Mouse (Mus musculus): Measurements from ENCODE around the gene Rhoh. TPM values are rescaled to one million over a fixed set of nuclear protein-coding genes. Genes with fewer than 3 reads are reported as not detected.
A peak's percentile ranks its signal among the peaks of the same experiment; 100 is the strongest.

The Rhoh gene
- total RNA-seq, 2 experiments from 2014 or later: 0.86 to 0.92 TPM

DNA sequence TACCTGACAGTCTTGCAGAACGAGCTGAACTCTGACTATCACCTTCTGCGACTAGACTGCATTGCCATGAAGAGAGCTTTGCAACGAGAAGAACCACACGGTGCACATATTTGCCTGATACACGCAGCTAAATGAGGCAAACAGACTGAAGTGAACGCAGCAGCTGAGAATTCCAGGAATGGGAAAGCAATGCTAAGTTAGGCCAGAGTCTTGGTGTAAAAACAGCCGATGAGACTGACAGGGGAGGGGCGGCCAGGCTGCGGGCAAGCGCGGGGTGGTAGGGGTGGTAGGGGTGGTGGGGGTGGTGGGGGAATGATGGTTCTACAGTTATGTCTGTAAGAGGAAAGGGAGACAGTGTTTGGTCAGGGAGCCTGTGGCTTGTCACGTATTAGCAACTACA, 2.1 kb upstream of the Rhoh start:
- intact Hi-C loops (cut with DNase I): no loop called here
- peak in 1 of 2 experiments; percentile 48 for DNase-seq

DNA sequence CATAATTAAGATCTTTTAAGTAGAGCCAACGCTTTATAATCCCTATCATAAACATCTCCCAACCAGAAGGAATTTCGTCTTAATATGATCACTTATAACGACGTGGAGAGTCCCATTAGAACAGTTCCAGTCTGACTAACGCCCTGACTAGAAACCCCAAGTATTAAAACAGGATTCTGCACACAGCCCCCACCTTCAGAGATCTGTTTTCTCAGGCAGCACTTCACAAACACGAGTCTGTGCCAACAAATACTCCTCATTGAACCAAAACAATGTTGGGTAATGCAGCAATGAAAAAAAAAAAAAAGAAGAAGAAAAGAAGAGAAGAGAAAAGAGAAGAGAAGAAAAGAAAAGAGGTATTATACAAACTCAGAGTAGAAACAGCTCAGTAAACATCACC, 1.6 kb upstream of the Rhoh start:
- intact Hi-C loops (cut with DNase I): no loop called here
- DNase-seq: no peak

GRCm38 (mm10) chr5:65860281-65861000, 572 bp upstream of the Rhoh start:
- intact Hi-C loops (cut with DNase I): no loop called here
- peak in 1 of 2 experiments; percentile 32 for DNase-seq

DNA sequence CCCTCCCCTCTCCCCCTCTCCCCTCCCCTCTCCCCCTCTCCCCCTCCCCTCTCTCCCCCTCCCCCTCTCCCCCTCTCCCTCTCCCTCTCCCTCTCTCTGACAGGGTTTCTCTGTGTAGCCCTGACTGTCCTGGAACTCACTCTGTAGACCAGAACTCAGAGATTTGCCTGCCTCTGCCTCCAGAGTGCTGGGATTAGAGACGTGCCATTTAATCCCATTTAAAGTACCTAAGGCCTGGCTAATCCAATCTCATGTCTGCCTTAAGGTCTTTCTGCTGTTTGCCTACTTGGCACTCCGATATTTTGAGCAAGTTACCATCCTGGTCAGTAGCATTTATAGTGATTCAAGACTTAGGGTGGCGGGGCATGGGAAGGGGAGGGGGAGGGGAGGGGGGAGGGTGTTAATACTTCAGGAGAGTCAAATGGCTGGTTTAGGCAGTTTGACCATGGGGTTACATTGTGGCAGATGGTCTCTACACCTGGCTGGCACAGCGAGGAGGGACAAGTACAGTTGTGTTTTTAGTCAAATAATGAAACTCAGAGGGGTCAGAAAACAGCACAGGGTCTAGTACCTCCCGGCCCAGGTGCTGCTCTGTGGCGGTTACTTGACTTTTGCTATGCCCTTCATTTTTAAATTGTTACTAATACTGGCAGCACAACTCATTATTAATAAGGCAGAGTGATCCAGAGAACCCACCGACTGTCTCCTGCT, 1.4 kb downstream of the Rhoh start:
- intact Hi-C loops (cut with DNase I): no loop called here
- no peak for DNase-seq

GRCm38 (mm10) chr5:65863349-65863749, 2.3 kb downstream of the Rhoh start:
- intact Hi-C loops (cut with DNase I): no loop called here
- DNase-seq: peak in 1 of 2 experiments; percentile 45

DNA sequence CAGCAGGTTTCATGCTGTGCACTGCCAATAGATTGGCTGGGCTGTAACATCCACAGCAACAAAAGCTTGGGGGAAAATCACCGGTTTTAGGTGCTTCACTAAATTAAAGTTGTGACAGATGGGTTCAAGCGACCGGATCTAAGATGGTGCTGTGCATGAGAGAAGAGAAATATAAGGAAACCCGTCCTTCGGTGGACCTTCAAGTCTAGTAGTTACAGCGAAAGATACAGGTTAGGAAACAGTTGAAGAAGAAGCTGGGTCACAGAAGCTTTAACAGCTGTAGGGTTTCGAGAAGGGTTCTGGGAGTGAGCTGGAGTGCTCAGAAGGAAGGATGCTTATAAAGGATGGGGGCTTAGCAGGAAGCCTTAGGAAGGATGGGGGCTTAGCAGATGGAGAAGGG, 3.5 kb downstream of the Rhoh start:
- no peak for DNase-seq
- intact Hi-C loops (cut with DNase I): no loop called here

DNA sequence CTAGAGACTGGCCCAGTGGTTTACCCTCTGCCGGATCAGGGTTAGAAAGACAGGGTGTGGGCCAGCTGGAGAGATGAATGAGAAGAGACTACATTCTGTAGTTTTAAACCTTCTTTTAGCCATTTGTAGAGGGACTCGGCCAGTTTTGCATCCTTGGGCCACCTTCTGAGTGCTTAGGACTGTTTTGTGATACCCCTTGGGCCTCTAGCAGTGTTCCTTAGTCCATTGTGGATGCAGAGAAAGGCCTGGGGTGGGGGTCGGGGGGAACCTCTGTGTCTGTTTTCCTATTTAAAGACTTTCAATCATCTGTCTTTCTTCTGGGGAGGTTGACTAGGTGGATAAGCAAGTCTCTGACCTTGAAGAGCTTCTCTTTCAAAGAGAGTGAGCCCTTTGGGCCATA, 3.9 kb downstream of the Rhoh start:
- intact Hi-C loops (cut with DNase I): no loop called here
- DNase-seq: no peak

DNA sequence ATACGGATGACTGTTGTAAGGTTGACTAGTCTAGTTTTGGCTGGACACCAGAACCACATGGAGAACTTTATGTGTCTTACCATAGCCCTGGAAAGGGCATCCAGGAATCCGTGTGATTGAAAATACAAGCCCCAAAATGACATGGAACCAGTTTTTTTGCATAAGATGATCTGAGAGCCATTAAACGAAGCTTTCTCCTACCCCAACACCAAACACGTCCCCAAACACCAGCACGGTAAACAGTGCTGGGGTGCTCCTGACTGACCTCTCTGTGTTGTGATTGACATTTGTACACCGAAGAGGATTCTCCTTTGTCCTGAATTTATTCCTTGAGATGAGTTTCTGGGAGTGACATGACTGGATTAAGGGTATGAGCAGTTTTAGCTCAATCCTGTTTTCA, 5.6 kb downstream of the Rhoh start:
- DNase-seq: no peak
- intact Hi-C loops (cut with DNase I): no loop called here

DNA sequence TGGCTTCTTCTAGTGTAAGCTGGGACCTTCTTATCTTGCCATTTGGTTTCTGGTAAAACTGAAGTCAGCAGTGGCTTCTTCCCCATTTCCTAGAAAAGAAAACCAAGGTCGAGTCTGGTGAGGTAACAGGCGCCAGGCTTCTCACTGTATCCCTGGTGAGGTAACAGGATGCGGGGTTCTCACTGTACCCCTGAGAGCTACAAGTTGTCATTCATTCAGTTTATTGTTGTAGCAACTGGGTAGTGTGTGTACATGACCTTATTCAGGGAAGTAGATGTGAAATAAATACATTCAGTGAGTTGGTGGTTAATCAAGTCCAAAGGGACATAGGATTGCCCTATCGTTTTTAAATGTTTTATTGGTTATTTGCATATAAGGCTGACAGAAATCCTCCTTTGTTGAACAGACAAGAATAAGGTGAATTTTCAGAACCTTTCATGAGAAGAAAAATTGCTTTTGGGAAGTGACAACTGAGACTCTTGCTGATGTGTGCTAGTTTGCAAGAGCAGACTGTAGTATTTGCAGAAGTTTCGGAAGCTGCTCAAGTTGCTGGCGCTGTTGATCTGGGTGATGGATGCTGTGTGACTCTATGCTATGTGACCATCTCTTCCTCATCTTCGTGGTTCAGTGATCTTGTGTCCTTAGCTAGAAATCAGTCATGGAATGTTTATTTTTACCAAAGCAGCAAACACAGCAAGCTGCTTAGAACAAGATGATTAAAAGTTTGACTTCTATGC, 6.5 kb downstream of the Rhoh start:
- DNase-seq: no peak
- intact Hi-C loops (cut with DNase I): no loop called here

DNA sequence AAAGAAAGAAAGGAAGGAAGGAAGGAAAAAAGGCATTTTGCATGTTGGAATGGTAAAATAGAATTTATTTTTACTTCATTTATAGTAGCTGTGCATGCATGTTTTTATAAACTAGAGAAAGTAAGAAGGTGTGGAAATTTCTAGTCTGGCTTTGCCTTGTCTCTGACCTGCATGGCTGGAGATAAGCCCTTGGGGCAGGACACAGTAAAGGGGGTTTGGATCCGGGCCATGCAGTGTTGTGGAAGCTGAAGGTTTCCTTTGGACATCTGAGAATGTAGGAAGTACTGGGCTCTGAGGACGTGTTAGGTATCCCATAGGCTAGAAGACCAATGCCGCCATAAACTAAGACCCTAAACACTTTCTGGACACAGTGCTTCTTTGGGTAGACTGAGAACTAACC, 7.4 kb downstream of the Rhoh start:
- DNase-seq: no peak
- intact Hi-C loops (cut with DNase I): no loop called here

DNA sequence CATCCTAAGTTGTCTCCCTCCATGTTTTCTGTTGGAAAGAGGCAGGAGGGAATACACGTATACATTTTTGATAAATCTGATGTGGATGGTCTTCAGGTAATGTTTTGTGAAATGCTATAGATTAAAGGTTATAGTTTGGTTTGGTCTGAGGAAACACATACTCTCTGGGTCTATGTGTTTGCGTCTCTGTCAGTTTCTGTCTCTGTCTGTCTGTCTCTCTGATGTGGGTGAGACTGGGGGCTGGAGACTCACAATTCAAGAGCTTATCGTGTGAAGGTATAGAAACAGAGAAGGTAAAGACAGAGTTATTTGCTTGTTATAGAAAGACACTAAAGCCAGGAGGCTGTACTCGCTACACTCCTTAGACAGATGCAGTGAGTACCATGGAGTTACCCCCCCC, 8.6 kb downstream of the Rhoh start:
- no peak for DNase-seq
- intact Hi-C loops (cut with DNase I): no loop called here

- intact Hi-C loops (cut with DNase I): no loop called here
- no peak for DNase-seq
Observed at GRCm38 (mm10) chr5:65871276-65871875, 10.4 kb downstream of the Rhoh start.

GRCm38 (mm10) chr5:65873212-65873611, 12.2 kb downstream of the Rhoh start:
- DNase-seq: no peak
- intact Hi-C loops (cut with DNase I): no loop called here

DNA sequence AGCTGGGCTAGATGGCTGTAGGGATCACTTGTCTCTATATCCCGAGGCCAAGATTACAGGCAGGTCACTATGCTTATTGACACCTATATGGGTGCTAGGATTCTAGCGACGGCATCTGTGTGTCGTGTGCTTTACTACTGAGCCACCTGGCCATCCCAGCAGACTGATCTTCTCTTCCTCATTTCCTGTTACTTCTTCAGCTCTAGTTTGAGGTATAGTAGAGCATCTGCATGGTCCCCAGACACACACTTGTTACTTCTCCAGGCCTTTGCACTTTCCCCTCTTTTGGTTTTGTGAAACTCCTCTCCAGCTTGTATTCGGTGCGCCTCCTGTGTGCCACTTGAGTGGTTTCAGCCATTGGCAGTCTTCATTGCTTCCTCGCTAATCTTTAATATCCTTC, 14.3 kb downstream of the Rhoh start:
- intact Hi-C loops (cut with DNase I): no loop called here
- no peak for DNase-seq

- DNase-seq: no peak
- intact Hi-C loops (cut with DNase I): no loop called here
Observed at GRCm38 (mm10) chr5:65878367-65878766, 17.4 kb downstream of the Rhoh start.

GRCm38 (mm10) chr5:65881254-65881653, 20.2 kb downstream of the Rhoh start:
- DNase-seq: no peak
- intact Hi-C loops (cut with DNase I): loop anchor here (5.0 kb wide), 1 partner anchor 44 kb away; no protein-coding TSS in a partner anchor

- intact Hi-C loops (cut with DNase I): loop anchor here (5.0 kb wide), 1 partner anchor 45 kb away; no protein-coding TSS in a partner anchor
- DNase-seq: no peak
Observed at GRCm38 (mm10) chr5:65882476-65883205, 21.6 kb downstream of the Rhoh start.

GRCm38 (mm10) chr5:65883355-65883754, 22.3 kb downstream of the Rhoh start:
- intact Hi-C loops (cut with DNase I): loop anchor here (5.0 kb wide), 1 partner anchor 46 kb away; no protein-coding TSS in a partner anchor
- DNase-seq: no peak

- intact Hi-C loops (cut with DNase I): no loop called here
- no peak for DNase-seq
Observed at GRCm38 (mm10) chr5:65885699-65886443, 24.9 kb downstream of the Rhoh start.

DNA sequence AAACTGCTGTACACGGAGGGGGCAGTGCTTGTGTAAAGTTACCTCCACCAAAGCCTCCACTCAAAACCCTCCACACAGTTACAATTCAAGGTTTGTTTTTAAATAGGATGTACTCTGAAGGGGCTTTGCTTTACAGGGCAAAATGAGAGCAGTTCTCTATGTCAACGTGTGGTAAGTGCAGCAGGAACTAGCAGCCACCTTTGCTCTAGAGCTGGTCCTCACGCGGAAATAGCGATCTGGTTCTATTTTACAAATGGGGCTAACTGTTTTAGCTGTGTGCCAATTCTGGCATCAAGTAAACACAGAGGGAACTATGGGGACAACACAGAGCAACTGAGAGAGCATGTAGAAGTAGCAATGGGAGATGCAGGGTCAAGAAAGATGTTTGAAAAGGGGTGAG, 27.1 kb downstream of the Rhoh start:
- intact Hi-C loops (cut with DNase I): no loop called here
- no peak for DNase-seq
